Mouse (Mus musculus): ENCODE measurements around the gene Cmtm5. TPM values are rescaled to one million over a fixed set of nuclear protein-coding genes. Genes with fewer than 3 reads are reported as not detected.
"Not testable (repeated sequence)": the region's sequence is repeated elsewhere in the genome, so short reads cannot be mapped to it uniquely, and the experiment has no call there.

Gene Cmtm5
- total and polyA plus RNA-seq, 2 experiments from 2014 or later: 0.34 to 8.1 TPM

GRCm38 (mm10) chr14:54966320-54966977 lies 30.4 kb downstream of the Cmtm5 start, which contains the start of gene Myh6:
Myh6 (minus strand) TSS chr14:54966927.
- 34% methylated on average over 7 of the region's 7 CpGs for WGBS
- DNase-seq (ENCODE audit: low spot score) (peak; percentile 97), ATAC-seq (ENCODE audit: insufficient read depth, low read depth) (peak; percentile 59)
- H3K9me3 ChIP-seq (replicated peaks; ENCODE audit: control insufficient read depth, low read length): no peaks in the 10 kb centered on the region
- H3K27me3 ChIP-seq (ENCODE audit: control insufficient read depth, insufficient read depth, low read length): no peaks in the 10 kb centered on the region
- H3K27ac ChIP-seq (ENCODE audit: low read depth): peak within 1 kb of the TSS; percentile 96
- H3K9ac ChIP-seq (replicated peaks; ENCODE audit: low read depth, low read length): peak within 1 kb of the TSS; percentile 98
- peak; percentile 95 for TF ChIP-seq EP300 (IDR thresholded peaks at IDR 0.05; ENCODE audit: low read depth)
- TF ChIP-seq CTCF (IDR thresholded peaks at IDR 0.05; ENCODE audit: low read depth): no peak
- H3K36me3 ChIP-seq (replicated peaks; ENCODE audit: control insufficient read depth, insufficient read depth, low read length): peaks cover 49% of the 10 kb centered on the region
- no peaks in the 10 kb centered on the region for H3K4me1 ChIP-seq (ENCODE audit: control insufficient read depth, insufficient read depth)
- H3K4me2 ChIP-seq (ENCODE audit: low read depth, low read length): peak within 1 kb of the TSS; percentile 58
- peak within 1 kb of the TSS; percentile 70 for H3K4me3 ChIP-seq (ENCODE audit: low read depth, low read length)

GRCm38 (mm10) chr14:54967874-54968273 lies 31.8 kb downstream of the Cmtm5 start:
- ATAC-seq (ENCODE audit: insufficient read depth, low read depth) (peak; percentile 34), DNase-seq (ENCODE audit: low spot score) (peak; percentile 88)
- H3K4me3 ChIP-seq (ENCODE audit: low read depth, low read length): peak overlapping the region; percentile 52

GRCm38 (mm10) chr14:54968344-54968743 lies 32.3 kb downstream of the Cmtm5 start:
- ATAC-seq (ENCODE audit: insufficient read depth, low read depth): peak; percentile 62
- Histone ChIP-seq H3K4me3 (ENCODE audit: low read depth, low read length) (peak overlapping the region; percentile 52), H3K27ac (ENCODE audit: low read depth) (peak overlapping the region; percentile 96), H3K36me3 (replicated peaks; ENCODE audit: control insufficient read depth, insufficient read depth, low read length) (peaks cover 50% of the 10 kb centered on the region), H3K9ac (replicated peaks; ENCODE audit: low read depth, low read length) (peak overlapping the region; percentile 77), H3K4me2 (ENCODE audit: low read depth, low read length) (peak overlapping the region; percentile 61), H3K9me3 (replicated peaks; ENCODE audit: control insufficient read depth, low read length) (no peaks in the 10 kb centered on the region), H3K27me3 (ENCODE audit: control insufficient read depth, insufficient read depth, low read length) (no peaks in the 10 kb centered on the region), H3K4me1 (ENCODE audit: control insufficient read depth, insufficient read depth) (no peaks in the 10 kb centered on the region)
- TF ChIP-seq EP300 (IDR thresholded peaks at IDR 0.05; ENCODE audit: low read depth) (peak; percentile 98), CTCF (IDR thresholded peaks at IDR 0.05; ENCODE audit: low read depth) (0 out of 2 replicates have a peak, but pooled peaks have one; percentile 10)
- peak; percentile 95 for DNase-seq (ENCODE audit: low spot score)

More at GRCm38 (mm10) chr14:54967874-54968273, 31.8 kb downstream of the Cmtm5 start:
- Histone ChIP-seq H3K4me2 (ENCODE audit: low read depth, low read length) (peak overlapping the region; percentile 57), H3K9me3 (replicated peaks; ENCODE audit: control insufficient read depth, low read length) (no peaks in the 10 kb centered on the region), H3K36me3 (replicated peaks; ENCODE audit: control insufficient read depth, insufficient read depth, low read length) (peaks cover 50% of the 10 kb centered on the region), H3K27ac (ENCODE audit: low read depth) (peak overlapping the region; percentile 96), H3K9ac (replicated peaks; ENCODE audit: low read depth, low read length) (peak overlapping the region; percentile 77), H3K27me3 (ENCODE audit: control insufficient read depth, insufficient read depth, low read length) (no peaks in the 10 kb centered on the region), H3K4me1 (ENCODE audit: control insufficient read depth, insufficient read depth) (no peaks in the 10 kb centered on the region)
- WGBS: 43% methylated on average over 3 of the region's 3 CpGs
- TF ChIP-seq EP300 (IDR thresholded peaks at IDR 0.05; ENCODE audit: low read depth) (no peak), CTCF (IDR thresholded peaks at IDR 0.05; ENCODE audit: low read depth) (no peak)

- ATAC-seq (ENCODE audit: insufficient read depth, low read depth); H3K27me3 ChIP-seq (ENCODE audit: control insufficient read depth, insufficient read depth, low read length); H3K4me1 ChIP-seq (ENCODE audit: control insufficient read depth, insufficient read depth); H3K9me3 ChIP-seq (replicated peaks; ENCODE audit: control insufficient read depth, low read length); DNase-seq (ENCODE audit: low spot score): not testable (repeated sequence)
- H3K27ac ChIP-seq (ENCODE audit: low read depth): peak overlapping the region; percentile 96
- H3K9ac ChIP-seq (replicated peaks; ENCODE audit: low read depth, low read length): peak overlapping the region; percentile 60; the same call in 1 of the 2 replicates
- WGBS: 54% methylated on average over 6 of the region's 11 CpGs
- peak overlapping the region; percentile 61 for H3K4me2 ChIP-seq (ENCODE audit: low read depth, low read length)
- peaks cover 62% of the 10 kb centered on the region for H3K36me3 ChIP-seq (replicated peaks; ENCODE audit: control insufficient read depth, insufficient read depth, low read length)
- peak overlapping the region; percentile 52; the same call in 1 of the 2 replicates for H3K4me3 ChIP-seq (ENCODE audit: low read depth, low read length)
Measured at GRCm38 (mm10) chr14:54972786-54973185, 36.7 kb downstream of the Cmtm5 start.

- Histone ChIP-seq H3K4me3 (ENCODE audit: low read depth, low read length) (no peak overlapping the region), H3K4me2 (ENCODE audit: low read depth, low read length) (peak overlapping the region; percentile 61), H3K4me1 (ENCODE audit: control insufficient read depth, insufficient read depth) (0 out of 2 replicates have a peak, but pooled peaks cover 4% of the 10 kb centered on the region), H3K9ac (replicated peaks; ENCODE audit: low read depth, low read length) (peak overlapping the region; percentile 46; the same call in 1 of the 2 replicates), H3K9me3 (replicated peaks; ENCODE audit: control insufficient read depth, low read length) (no peaks in the 10 kb centered on the region), H3K27me3 (ENCODE audit: control insufficient read depth, insufficient read depth, low read length) (no peaks in the 10 kb centered on the region), H3K27ac (ENCODE audit: low read depth) (peak overlapping the region; percentile 96), H3K36me3 (replicated peaks; ENCODE audit: control insufficient read depth, insufficient read depth, low read length) (peaks cover 75% of the 10 kb centered on the region)
- no peak for TF ChIP-seq EP300 (IDR thresholded peaks at IDR 0.05; ENCODE audit: low read depth)
- TF ChIP-seq CTCF (IDR thresholded peaks at IDR 0.05; ENCODE audit: low read depth): no peak
- WGBS: 64% methylated on average over 6 of the region's 6 CpGs
- ATAC-seq (ENCODE audit: insufficient read depth, low read depth) (no peak), DNase-seq (ENCODE audit: low spot score) (no peak)
Measured at GRCm38 (mm10) chr14:54974068-54974791, 38.2 kb downstream of the Cmtm5 start.
